Mouse (Mus musculus): ENCODE results near the gene Eef1a1. TPM values are rescaled to one million over a fixed set of nuclear protein-coding genes. Genes with fewer than 3 reads are reported as not detected.

Eef1a1 gene
- polyA plus RNA-seq, 1 experiment from 2014 or later = 1,972 TPM

GRCm38 (mm10) chr9:78474270-78474669 lies 14.7 kb downstream of the Eef1a1 start:
- Histone ChIP-seq H3K27ac (ENCODE audit: low read depth) (no peak overlapping the region), H3K9me3 (ENCODE audit: low read length) (no peaks in the 10 kb centered on the region), H3K36me3 (replicated peaks; ENCODE audit: insufficient read depth, low read length) (peaks cover 64% of the 10 kb centered on the region), H3K4me3 (ENCODE audit: low read depth, low read length) (no peak overlapping the region), H3K4me2 (ENCODE audit: low read depth, low read length) (no peak overlapping the region), H3K27me3 (ENCODE audit: insufficient read depth, low read length) (no peaks in the 10 kb centered on the region), H3K9ac (replicated peaks) (no peak overlapping the region), H3K4me1 (ENCODE audit: insufficient read depth) (no peaks in the 10 kb centered on the region)
- WGBS (ENCODE audit: insufficient replicate concordance) = 67% methylated on average over 2 of the region's 2 CpGs
- no peak for TF ChIP-seq CTCF (IDR thresholded peaks at IDR 0.05; ENCODE audit: low read depth)
- no peak for TF ChIP-seq EP300 (IDR thresholded peaks at IDR 0.05; ENCODE audit: low read depth)
- ATAC-seq (no peak), DNase-seq (no peak)

- WGBS (ENCODE audit: insufficient replicate concordance) = 89% methylated on average over 8 of the region's 8 CpGs
- Histone ChIP-seq H3K9ac (replicated peaks) (no peak overlapping the region), H3K36me3 (replicated peaks; ENCODE audit: insufficient read depth, low read length) (peaks cover 60% of the 10 kb centered on the region), H3K27me3 (ENCODE audit: insufficient read depth, low read length) (no peaks in the 10 kb centered on the region), H3K9me3 (ENCODE audit: low read length) (no peaks in the 10 kb centered on the region), H3K27ac (ENCODE audit: low read depth) (no peak overlapping the region), H3K4me1 (ENCODE audit: insufficient read depth) (no peaks in the 10 kb centered on the region), H3K4me2 (ENCODE audit: low read depth, low read length) (no peak overlapping the region), H3K4me3 (ENCODE audit: low read depth, low read length) (no peak overlapping the region)
- TF ChIP-seq CTCF (IDR thresholded peaks at IDR 0.05; ENCODE audit: low read depth) (no peak), EP300 (IDR thresholded peaks at IDR 0.05; ENCODE audit: low read depth) (no peak)
- DNase-seq (no peak), ATAC-seq (no peak)
Measured at GRCm38 (mm10) chr9:78473588-78473987, 15.4 kb downstream of the Eef1a1 start.

DNA sequence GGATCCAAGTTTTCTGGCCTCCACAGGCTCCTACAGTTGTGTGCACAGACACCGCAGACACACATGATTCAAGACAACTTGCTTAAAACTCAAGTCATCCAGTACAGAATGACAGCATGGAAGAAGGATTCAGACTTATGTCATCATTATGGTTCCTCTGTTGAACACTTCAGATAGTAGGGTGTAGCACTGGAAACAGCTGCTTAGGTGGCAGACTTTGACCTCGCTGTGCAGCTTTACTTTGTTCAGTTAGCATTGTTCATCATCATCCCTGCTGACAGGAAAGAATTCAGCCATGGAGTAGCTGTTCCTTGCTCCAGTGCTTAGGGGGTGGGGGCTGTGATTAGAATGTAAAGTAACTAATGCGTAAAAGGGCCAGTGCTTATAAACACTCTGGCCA lies 23.2 kb downstream of the Eef1a1 start:
- no peak overlapping the region for H3K27ac ChIP-seq (ENCODE audit: low read depth)
- TF ChIP-seq EP300 (IDR thresholded peaks at IDR 0.05; ENCODE audit: low read depth) (no peak), CTCF (IDR thresholded peaks at IDR 0.05; ENCODE audit: low read depth) (no peak)
- no peak overlapping the region for H3K9ac ChIP-seq (replicated peaks)
- ATAC-seq (no peak), DNase-seq (no peak)
- 89% methylated on average over 3 of the region's 3 CpGs for WGBS (ENCODE audit: insufficient replicate concordance)
- H3K36me3 ChIP-seq (replicated peaks; ENCODE audit: insufficient read depth, low read length) = peaks cover 65% of the 10 kb centered on the region
- H3K9me3 ChIP-seq (ENCODE audit: low read length) = no peaks in the 10 kb centered on the region
- H3K27me3 ChIP-seq (ENCODE audit: insufficient read depth, low read length) = no peaks in the 10 kb centered on the region
- H3K4me3 ChIP-seq (ENCODE audit: low read depth, low read length) = no peak overlapping the region
- H3K4me2 ChIP-seq (ENCODE audit: low read depth, low read length) = no peak overlapping the region
- no peaks in the 10 kb centered on the region for H3K4me1 ChIP-seq (ENCODE audit: insufficient read depth)

DNA sequence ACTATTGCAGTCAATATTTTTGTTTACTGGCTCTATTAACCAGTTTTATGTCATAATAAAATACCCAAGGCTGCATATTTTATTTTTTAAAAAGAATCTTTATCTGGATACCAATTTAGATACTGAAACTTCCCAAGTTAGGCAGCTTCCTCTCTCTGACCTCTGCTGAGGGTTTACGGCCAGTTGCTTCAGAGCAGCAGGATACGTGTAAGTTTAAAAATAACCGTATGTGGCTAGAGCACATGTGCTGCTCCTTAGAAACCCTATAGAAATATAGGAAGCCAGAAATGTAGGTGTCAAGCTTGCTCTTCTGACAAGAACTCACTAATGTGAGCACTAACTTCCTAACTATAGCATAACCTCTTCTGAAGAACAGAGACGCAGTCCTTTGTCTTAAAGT lies 25.6 kb downstream of the Eef1a1 start:
- H3K9ac ChIP-seq (replicated peaks) = no peak overlapping the region
- no peaks in the 10 kb centered on the region for H3K4me1 ChIP-seq (ENCODE audit: insufficient read depth)
- ATAC-seq = no peak
- TF ChIP-seq CTCF (IDR thresholded peaks at IDR 0.05; ENCODE audit: low read depth) (no peak), EP300 (IDR thresholded peaks at IDR 0.05; ENCODE audit: low read depth) (no peak)
- DNase-seq = no peak
- H3K36me3 ChIP-seq (replicated peaks; ENCODE audit: insufficient read depth, low read length) = peaks cover 71% of the 10 kb centered on the region
- no peak overlapping the region for H3K4me3 ChIP-seq (ENCODE audit: low read depth, low read length)
- no peaks in the 10 kb centered on the region for H3K27me3 ChIP-seq (ENCODE audit: insufficient read depth, low read length)
- 0 out of 2 replicates have a peak overlapping the region, but pooled peaks have one; percentile 22 for H3K27ac ChIP-seq (ENCODE audit: low read depth)
- no peak overlapping the region for H3K4me2 ChIP-seq (ENCODE audit: low read depth, low read length)
- WGBS (ENCODE audit: insufficient replicate concordance) = 62% methylated on average over 4 of the region's 4 CpGs
- no peaks in the 10 kb centered on the region for H3K9me3 ChIP-seq (ENCODE audit: low read length)

- no peaks in the 10 kb centered on the region for H3K27me3 ChIP-seq (ENCODE audit: insufficient read depth, low read length)
- ATAC-seq = no peak
- H3K36me3 ChIP-seq (replicated peaks; ENCODE audit: insufficient read depth, low read length) = peaks cover 72% of the 10 kb centered on the region
Measured at GRCm38 (mm10) chr9:78457026-78457425, 31.9 kb downstream of the Eef1a1 start.

DNA sequence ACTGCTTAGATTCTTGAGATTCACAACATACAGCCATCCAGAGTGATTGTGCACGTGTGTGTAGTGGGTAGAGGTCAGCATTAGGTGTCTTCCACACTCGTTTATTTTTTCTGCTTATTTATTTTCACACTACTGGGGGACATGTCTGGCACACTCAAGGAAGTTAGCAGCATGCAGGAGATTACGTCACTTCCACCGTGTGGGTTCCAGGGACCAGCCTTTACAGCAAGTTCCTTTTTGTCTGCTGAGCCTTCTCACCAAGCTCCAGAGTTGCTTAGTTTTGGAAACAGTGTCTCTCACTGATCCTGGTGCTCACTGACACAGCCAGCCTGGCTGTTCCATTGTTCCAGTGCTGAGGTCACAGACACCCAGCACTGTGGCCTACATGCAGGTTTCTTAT lies 37.6 kb downstream of the Eef1a1 start:
- H3K4me2 ChIP-seq (ENCODE audit: low read depth, low read length) = no peak overlapping the region
- ATAC-seq (no peak), DNase-seq (no peak)
- peaks cover 9% of the 10 kb centered on the region for H3K4me1 ChIP-seq (ENCODE audit: insufficient read depth)
- H3K9ac ChIP-seq (replicated peaks) = no peak overlapping the region
- H3K27me3 ChIP-seq (ENCODE audit: insufficient read depth, low read length) = no peaks in the 10 kb centered on the region
- peaks cover 43% of the 10 kb centered on the region for H3K36me3 ChIP-seq (replicated peaks; ENCODE audit: insufficient read depth, low read length)
- no peaks in the 10 kb centered on the region for H3K9me3 ChIP-seq (ENCODE audit: low read length)
- peak overlapping the region; percentile 37; the same call in 1 of the 2 replicates for H3K27ac ChIP-seq (ENCODE audit: low read depth)
- no peak overlapping the region for H3K4me3 ChIP-seq (ENCODE audit: low read depth, low read length)
- no peak for TF ChIP-seq CTCF (IDR thresholded peaks at IDR 0.05; ENCODE audit: low read depth)
- no peak for TF ChIP-seq EP300 (IDR thresholded peaks at IDR 0.05; ENCODE audit: low read depth)
- whole genome bisulfite sequencing (ENCODE audit: insufficient replicate concordance) = 39% methylated on average over 4 of the region's 4 CpGs

More at GRCm38 (mm10) chr9:78457026-78457425, 31.9 kb downstream of the Eef1a1 start:
- Histone ChIP-seq H3K4me2 (ENCODE audit: low read depth, low read length) (no peak overlapping the region), H3K27ac (ENCODE audit: low read depth) (no peak overlapping the region), H3K9me3 (ENCODE audit: low read length) (no peaks in the 10 kb centered on the region), H3K4me3 (ENCODE audit: low read depth, low read length) (no peak overlapping the region), H3K9ac (replicated peaks) (no peak overlapping the region), H3K4me1 (ENCODE audit: insufficient read depth) (no peaks in the 10 kb centered on the region)
- TF ChIP-seq EP300 (IDR thresholded peaks at IDR 0.05; ENCODE audit: low read depth) = no peak
- no peak for TF ChIP-seq CTCF (IDR thresholded peaks at IDR 0.05; ENCODE audit: low read depth)
- WGBS (ENCODE audit: insufficient replicate concordance) = 85% methylated on average over 8 of the region's 8 CpGs
- no peak for DNase-seq

DNA sequence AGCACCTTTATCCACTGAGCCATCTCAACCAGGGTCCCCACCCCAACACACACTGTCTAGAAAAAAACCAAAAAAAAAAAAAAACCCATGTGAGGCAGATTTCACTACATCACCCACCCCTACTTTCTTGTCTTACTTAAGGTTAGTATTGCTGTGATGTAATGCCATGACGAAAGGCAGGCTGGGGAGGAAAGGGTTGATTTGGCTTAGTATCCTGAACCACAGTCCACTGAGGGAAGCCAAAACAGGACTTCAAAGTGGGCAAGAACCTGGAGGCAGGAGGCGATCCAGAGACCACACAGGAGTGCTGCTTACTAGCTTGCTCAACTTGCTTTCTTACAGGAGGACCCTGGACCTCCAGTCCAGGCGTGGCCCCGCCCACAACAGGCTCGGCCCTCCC lies 38.5 kb downstream of the Eef1a1 start:
- WGBS (ENCODE audit: insufficient replicate concordance) = 68% methylated on average over 5 of the region's 5 CpGs
- Histone ChIP-seq H3K27me3 (ENCODE audit: insufficient read depth, low read length) (0 out of 2 replicates have a peak, but pooled peaks cover 6% of the 10 kb centered on the region), H3K4me2 (ENCODE audit: low read depth, low read length) (no peak overlapping the region), H3K27ac (ENCODE audit: low read depth) (no peak overlapping the region), H3K4me3 (ENCODE audit: low read depth, low read length) (no peak overlapping the region), H3K9me3 (ENCODE audit: low read length) (no peaks in the 10 kb centered on the region), H3K9ac (replicated peaks) (no peak overlapping the region), H3K4me1 (ENCODE audit: insufficient read depth) (peaks cover 9% of the 10 kb centered on the region), H3K36me3 (replicated peaks; ENCODE audit: insufficient read depth, low read length) (peaks cover 35% of the 10 kb centered on the region)
- no peak for DNase-seq
- ATAC-seq = no peak
- no peak for TF ChIP-seq CTCF (IDR thresholded peaks at IDR 0.05; ENCODE audit: low read depth)
- no peak for TF ChIP-seq EP300 (IDR thresholded peaks at IDR 0.05; ENCODE audit: low read depth)
